Mouse (Mus musculus): ENCODE measurements around the gene Nos1ap. TPM values are rescaled to one million over a fixed set of nuclear protein-coding genes. Genes with fewer than 3 reads are reported as not detected.

Nos1ap gene
- polyA plus RNA-seq, 1 experiment from 2014 or later: 7.9 TPM

- no peaks in the 10 kb centered on the region for H3K9me3 ChIP-seq (ENCODE audit: low read depth, low read length)
- TF ChIP-seq CTCF (IDR thresholded peaks at IDR 0.05; ENCODE audit: low read depth): no peak
- WGBS: 66% methylated on average over 10 of the region's 10 CpGs
Measured at GRCm38 (mm10) chr1:170323001-170323400, 266.7 kb downstream of the Nos1ap start.

GRCm38 (mm10) chr1:170322046-170322445 lies 267.6 kb downstream of the Nos1ap start:
- Histone ChIP-seq H3K9ac (no peak overlapping the region), H3K36me3 (ENCODE audit: insufficient read depth) (no peaks in the 10 kb centered on the region), H3K4me1 (ENCODE audit: insufficient read depth) (no peaks in the 10 kb centered on the region), H3K27me3 (ENCODE audit: insufficient read depth, low read length) (no peaks in the 10 kb centered on the region), H3K9me3 (ENCODE audit: low read depth, low read length) (no peaks in the 10 kb centered on the region), H3K27ac (ENCODE audit: low read depth) (no peak overlapping the region), H3K4me3 (ENCODE audit: low read depth, low read length) (no peak overlapping the region), H3K4me2 (no peak overlapping the region)
- no peak for ATAC-seq (ENCODE audit: insufficient read depth)
- no peak for TF ChIP-seq CTCF (IDR thresholded peaks at IDR 0.05; ENCODE audit: low read depth)
- 94% methylated on average over 2 of the region's 2 CpGs for WGBS
- no peak for DNase-seq

More at GRCm38 (mm10) chr1:170323001-170323400, 266.7 kb downstream of the Nos1ap start:
- Histone ChIP-seq H3K27ac (ENCODE audit: low read depth) (no peak overlapping the region), H3K9ac (no peak overlapping the region), H3K36me3 (ENCODE audit: insufficient read depth) (no peaks in the 10 kb centered on the region), H3K4me1 (ENCODE audit: insufficient read depth) (no peaks in the 10 kb centered on the region), H3K4me3 (ENCODE audit: low read depth, low read length) (no peak overlapping the region), H3K27me3 (ENCODE audit: insufficient read depth, low read length) (no peaks in the 10 kb centered on the region), H3K4me2 (no peak overlapping the region)
- DNase-seq (peak; percentile 40), ATAC-seq (ENCODE audit: insufficient read depth) (peak; percentile 65; the same call in 1 of the 2 replicates)

DNA sequence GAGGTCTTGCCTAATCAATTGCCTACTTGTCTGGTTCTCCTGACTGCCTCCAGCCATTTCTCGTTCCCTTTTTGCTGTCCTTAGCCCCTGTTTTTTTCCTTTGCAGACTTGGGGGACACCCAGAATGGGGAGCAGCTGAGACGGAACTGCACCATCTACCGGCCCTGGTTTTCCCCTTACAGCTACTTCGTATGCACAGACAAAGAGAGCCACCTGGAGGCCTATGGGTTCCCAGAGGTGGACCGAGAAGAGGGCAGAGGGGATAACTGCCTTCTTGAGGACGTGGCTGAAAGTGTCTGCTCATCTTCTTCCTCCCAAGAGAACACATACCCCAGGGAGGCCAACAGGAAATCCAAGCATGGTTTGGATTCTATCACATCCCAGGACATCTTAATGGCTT lies 278.2 kb downstream of the Nos1ap start:
- Histone ChIP-seq H3K27me3 (ENCODE audit: insufficient read depth, low read length) (no peaks in the 10 kb centered on the region), H3K27ac (ENCODE audit: low read depth) (no peak overlapping the region), H3K36me3 (ENCODE audit: insufficient read depth) (no peaks in the 10 kb centered on the region), H3K4me3 (ENCODE audit: low read depth, low read length) (no peak overlapping the region), H3K4me1 (ENCODE audit: insufficient read depth) (no peaks in the 10 kb centered on the region), H3K9me3 (ENCODE audit: low read depth, low read length) (no peaks in the 10 kb centered on the region), H3K9ac (no peak overlapping the region), H3K4me2 (no peak overlapping the region)
- WGBS: 74% methylated on average over 6 of the region's 6 CpGs
- no peak for DNase-seq
- TF ChIP-seq CTCF (IDR thresholded peaks at IDR 0.05; ENCODE audit: low read depth): no peak
- no peak for ATAC-seq (ENCODE audit: insufficient read depth)

DNA sequence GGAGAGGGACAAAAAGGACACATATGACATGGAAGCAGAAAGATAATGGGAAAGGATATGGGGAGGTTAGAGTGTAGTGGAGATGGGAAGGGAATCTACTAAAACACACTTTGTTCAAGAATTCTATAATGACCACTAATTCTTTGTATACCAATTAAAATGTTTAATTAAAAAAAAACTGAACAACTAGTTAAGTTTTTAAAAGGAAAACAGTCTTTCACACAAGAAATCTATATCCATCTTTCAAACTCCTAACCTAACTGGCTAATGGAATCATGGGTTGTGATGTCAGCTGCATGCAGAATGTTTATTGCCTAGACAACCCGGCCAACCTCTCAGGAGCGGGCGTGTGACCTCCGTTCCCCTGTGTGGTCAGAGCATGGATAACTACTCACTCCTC lies 281.2 kb downstream of the Nos1ap start, which contains the start of gene Spata46:
Spata46 (plus strand) TSS at position 301 of the 400 bp plus-strand sequence.
- H3K4me1 ChIP-seq (ENCODE audit: insufficient read depth): no peaks in the 10 kb centered on the region
- H3K9ac ChIP-seq: no peak within 1 kb of the TSS
- TF ChIP-seq CTCF (IDR thresholded peaks at IDR 0.05; ENCODE audit: low read depth): no peak
- no peak within 1 kb of the TSS for H3K27ac ChIP-seq (ENCODE audit: low read depth)
- no peak within 1 kb of the TSS for H3K4me2 ChIP-seq
- H3K4me3 ChIP-seq (ENCODE audit: low read depth, low read length): no peak within 1 kb of the TSS
- no peak for ATAC-seq (ENCODE audit: insufficient read depth)
- no peaks in the 10 kb centered on the region for H3K9me3 ChIP-seq (ENCODE audit: low read depth, low read length)
- no peaks in the 10 kb centered on the region for H3K27me3 ChIP-seq (ENCODE audit: insufficient read depth, low read length)
- no peak for DNase-seq
- 77% methylated on average over 4 of the region's 4 CpGs for WGBS
- no peaks in the 10 kb centered on the region for H3K36me3 ChIP-seq (ENCODE audit: insufficient read depth)

- ATAC-seq (ENCODE audit: insufficient read depth): no peak
- WGBS: 95% methylated on average over 4 of the region's 4 CpGs
- no peak within 1 kb of the TSS for H3K9ac ChIP-seq
- H3K4me2 ChIP-seq: no peak within 1 kb of the TSS
- no peaks in the 10 kb centered on the region for H3K36me3 ChIP-seq (ENCODE audit: insufficient read depth)
- H3K9me3 ChIP-seq (ENCODE audit: low read depth, low read length): no peaks in the 10 kb centered on the region
- TF ChIP-seq CTCF (IDR thresholded peaks at IDR 0.05; ENCODE audit: low read depth): no peak
- no peak within 1 kb of the TSS for H3K27ac ChIP-seq (ENCODE audit: low read depth)
- no peaks in the 10 kb centered on the region for H3K4me1 ChIP-seq (ENCODE audit: insufficient read depth)
- H3K4me3 ChIP-seq (ENCODE audit: low read depth, low read length): no peak within 1 kb of the TSS
- H3K27me3 ChIP-seq (ENCODE audit: insufficient read depth, low read length): no peaks in the 10 kb centered on the region
- DNase-seq: no peak
Measured at GRCm38 (mm10) chr1:170306232-170306631, 283.4 kb downstream of the Nos1ap start, which contains the start of gene Gm7694. Gene Gm7694 (minus strand): TSS chr1:170306332.

DNA sequence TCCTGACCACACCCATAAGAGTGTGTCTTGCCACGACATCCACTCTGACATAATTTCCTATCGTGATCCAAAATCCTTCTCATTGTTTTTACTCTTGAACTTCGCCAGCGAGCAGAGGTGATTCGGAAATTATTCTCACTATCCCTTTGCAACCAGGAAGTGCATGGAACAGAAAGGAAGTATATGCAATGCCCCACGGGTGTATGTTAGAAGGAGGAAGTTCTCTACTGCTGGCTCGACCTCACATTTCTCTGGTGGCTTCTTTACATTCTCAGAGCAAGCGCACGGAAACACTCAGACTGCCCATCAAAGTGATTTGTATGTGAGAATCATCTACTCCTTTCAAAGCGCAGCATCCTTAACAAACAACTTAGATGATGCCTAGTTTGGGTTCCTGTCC lies 284.7 kb downstream of the Nos1ap start:
- Histone ChIP-seq H3K9me3 (ENCODE audit: low read depth, low read length) (no peaks in the 10 kb centered on the region), H3K36me3 (ENCODE audit: insufficient read depth) (no peaks in the 10 kb centered on the region), H3K4me1 (ENCODE audit: insufficient read depth) (no peaks in the 10 kb centered on the region), H3K9ac (no peak overlapping the region), H3K27ac (ENCODE audit: low read depth) (no peak overlapping the region), H3K27me3 (ENCODE audit: insufficient read depth, low read length) (no peaks in the 10 kb centered on the region), H3K4me2 (no peak overlapping the region), H3K4me3 (ENCODE audit: low read depth, low read length) (no peak overlapping the region)
- ATAC-seq (ENCODE audit: insufficient read depth) (no peak), DNase-seq (no peak)
- TF ChIP-seq CTCF (IDR thresholded peaks at IDR 0.05; ENCODE audit: low read depth): no peak
- WGBS: 86% methylated on average over 10 of the region's 10 CpGs

DNA sequence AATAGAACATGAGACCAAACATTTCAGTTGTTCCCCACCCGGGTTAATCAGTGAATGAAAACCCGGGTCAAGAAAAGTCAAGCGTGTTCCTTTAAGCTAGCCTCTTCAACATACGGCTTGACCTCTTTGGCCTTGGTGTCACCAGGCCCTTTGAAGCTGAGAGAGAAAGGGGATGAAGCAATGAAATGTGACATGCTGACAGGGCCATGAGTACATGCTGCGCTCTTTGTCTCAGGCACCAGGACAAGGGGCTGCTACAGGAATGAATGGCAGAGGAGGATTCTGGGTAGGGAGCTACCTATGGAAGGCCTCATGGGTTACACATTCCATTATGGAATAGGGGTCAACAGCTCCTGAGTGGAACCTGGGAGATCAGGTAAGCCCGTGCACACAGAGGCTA lies 286.6 kb downstream of the Nos1ap start:
- H3K27me3 ChIP-seq (ENCODE audit: insufficient read depth, low read length): no peaks in the 10 kb centered on the region
- no peak overlapping the region for H3K4me3 ChIP-seq (ENCODE audit: low read depth, low read length)
- no peak for ATAC-seq (ENCODE audit: insufficient read depth)
- no peak for DNase-seq
- WGBS: 60% methylated on average over 6 of the region's 6 CpGs
- H3K4me1 ChIP-seq (ENCODE audit: insufficient read depth): no peaks in the 10 kb centered on the region
- no peak for TF ChIP-seq CTCF (IDR thresholded peaks at IDR 0.05; ENCODE audit: low read depth)
- H3K36me3 ChIP-seq (ENCODE audit: insufficient read depth): no peaks in the 10 kb centered on the region
- no peaks in the 10 kb centered on the region for H3K9me3 ChIP-seq (ENCODE audit: low read depth, low read length)
- H3K27ac ChIP-seq (ENCODE audit: low read depth): no peak overlapping the region
- no peak overlapping the region for H3K9ac ChIP-seq
- no peak overlapping the region for H3K4me2 ChIP-seq

DNA sequence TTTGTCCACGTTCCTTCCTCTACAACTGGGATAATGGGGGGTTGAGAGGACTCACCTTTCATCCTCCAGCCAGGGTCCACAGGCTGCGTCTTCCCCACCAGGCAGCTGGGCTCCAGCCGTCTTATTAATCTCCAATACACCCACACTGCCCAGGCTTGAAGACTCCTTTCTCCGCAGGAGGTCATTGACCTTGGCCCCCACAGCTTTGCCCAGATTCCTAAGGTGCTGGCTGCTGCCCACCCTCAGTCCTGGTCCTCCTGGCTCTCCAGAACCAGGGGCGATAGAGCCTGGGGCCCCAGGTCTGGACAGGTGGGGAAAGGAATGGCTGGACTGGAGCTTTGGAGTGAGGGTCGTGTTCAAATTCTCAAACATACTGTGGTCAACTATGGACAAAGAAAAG lies 287.2 kb downstream of the Nos1ap start:
- H3K4me1 ChIP-seq (ENCODE audit: insufficient read depth): no peaks in the 10 kb centered on the region
- no peak overlapping the region for H3K4me2 ChIP-seq
- H3K4me3 ChIP-seq (ENCODE audit: low read depth, low read length): no peak overlapping the region
- H3K9ac ChIP-seq: no peak overlapping the region
- no peak overlapping the region for H3K27ac ChIP-seq (ENCODE audit: low read depth)
- no peaks in the 10 kb centered on the region for H3K36me3 ChIP-seq (ENCODE audit: insufficient read depth)
- 81% methylated on average over 6 of the region's 6 CpGs for WGBS
- no peaks in the 10 kb centered on the region for H3K9me3 ChIP-seq (ENCODE audit: low read depth, low read length)
- TF ChIP-seq CTCF (IDR thresholded peaks at IDR 0.05; ENCODE audit: low read depth): no peak
- no peaks in the 10 kb centered on the region for H3K27me3 ChIP-seq (ENCODE audit: insufficient read depth, low read length)
- DNase-seq (no peak), ATAC-seq (ENCODE audit: insufficient read depth) (no peak)

Data from lung, embryonic 14.5 days (tissue).